Mouse (Mus musculus) CH12.LX (cell line): ENCODE data around the gene Pcyox1. TPM values are rescaled to one million over a fixed set of nuclear protein-coding genes. Genes with fewer than 3 reads are reported as not detected.
A peak's percentile ranks its signal among the peaks of the same experiment; 100 is the strongest.

Experiments
- DNase-seq: peaks from one replicate; pipeline ENCODE4 v3.0.0-alpha.2; 2013; ENCODE audit errors: extremely low read depth
- H3K27ac ChIP-seq: 2 replicates; pipeline ENCODE4 v1.5.1; 2012; ENCODE audit warnings: low read depth, mild to moderate bottlenecking, control low read depth, moderate library complexity; ENCODE audit not compliant: insufficient read depth
- H3K27me3 ChIP-seq: replicated peaks from 2 replicates; pipeline ENCODE3; 2012; ENCODE audit warnings: inconsistent platforms
- H3K36me3 ChIP-seq, 2 experiments: replicated peaks in 1 of 2; 2 replicates each; pipeline versions ENCODE3 to v1.6.1; 2012; ENCODE audit warnings: inconsistent platforms in 1 of 2, low read length in 1 of 2, mild to moderate bottlenecking in 1 of 2, mixed read lengths in 1 of 2, moderate library complexity in 1 of 2; ENCODE audit not compliant: control insufficient read depth in 1 of 2, insufficient read depth in 1 of 2
- H3K4me1 ChIP-seq, 2 experiments: 2 replicates each; pipeline ENCODE4 v1.6.1; 2012; ENCODE audit warnings: inconsistent platforms in 1 of 2, moderate library complexity in 1 of 2; ENCODE audit not compliant: insufficient read depth in 2 of 2, control insufficient read depth in 1 of 2
- H3K4me2 ChIP-seq: 2 replicates; pipeline ENCODE4 v1.6.1; 2012; ENCODE audit warnings: low read depth, mild to moderate bottlenecking, control low read depth; ENCODE audit not compliant: poor library complexity, insufficient read depth, severe bottlenecking
- H3K4me3 ChIP-seq, 3 experiments: fragments of 150-350 bp in 1 of 3; sonication (generic) in 1 of 3; replicated peaks in 1 of 3; 2 replicates each; pipeline versions ENCODE3 to v1.5.1; 2011 to 2012; ENCODE audit warnings: low read depth in 2 of 3, low read length in 2 of 3, mild to moderate bottlenecking in 2 of 3, moderate library complexity in 2 of 3, control low read depth in 1 of 3, improper control_type of control experiment in 1 of 3, inconsistent platforms in 1 of 3, mixed read lengths in 1 of 3; ENCODE audit not compliant: poor library complexity in 1 of 3
- H3K79me2 ChIP-seq: replicated peaks from 2 replicates; pipeline ENCODE4 v1.6.1; 2012; ENCODE audit warnings: mild to moderate bottlenecking, moderate library complexity; ENCODE audit not compliant: control insufficient read depth, poor library complexity, insufficient read depth, severe bottlenecking; ENCODE audit errors: extremely low read depth
- H3K9ac ChIP-seq: 2 replicates; pipeline ENCODE4 v1.6.1; 2012; ENCODE audit warnings: low read depth, mild to moderate bottlenecking, control low read depth, moderate library complexity; ENCODE audit not compliant: insufficient read depth
- H3K9me3 ChIP-seq: replicated peaks from 2 replicates; pipeline ENCODE3; 2012; ENCODE audit warnings: low read length, inconsistent platforms, mixed read lengths
- CHD1 ChIP-seq: IDR thresholded peaks from 2 replicates; pipeline ENCODE4 v1.6.1; 2012; ENCODE audit warnings: low read depth, low read length, improper control_type of control experiment, inconsistent platforms
- CHD2 ChIP-seq: IDR thresholded peaks from 2 replicates; pipeline ENCODE4 v1.6.1; 2011; ENCODE audit warnings: low read length, improper control_type of control experiment
- CTCF ChIP-seq, 2 experiments: IDR thresholded peaks in 1 of 2; conservative IDR thresholded peaks in 1 of 2; 2 replicates each; pipeline ENCODE4 v1.5.1; 2011 to 2012; ENCODE audit warnings: low read depth in 2 of 2, low read length in 2 of 2, improper control_type of control experiment in 1 of 2, inconsistent platforms in 1 of 2, mild to moderate bottlenecking in 1 of 2, moderate library complexity in 1 of 2
- E2F4 ChIP-seq: IDR thresholded peaks from 2 replicates; pipeline ENCODE4 v1.6.1; 2011; ENCODE audit warnings: low read depth, low read length, improper control_type of control experiment; ENCODE audit not compliant: insufficient replicate concordance
- ELF1 ChIP-seq: IDR thresholded peaks from 2 replicates; pipeline ENCODE4 v1.6.1; 2014; ENCODE audit warnings: low read depth, mild to moderate bottlenecking, inconsistent platforms, low read length, improper control_type of control experiment
- EP300 ChIP-seq: IDR thresholded peaks from 2 replicates; pipeline ENCODE4 v1.6.1; 2011; ENCODE audit warnings: low read length, improper control_type of control experiment
- ETS1 ChIP-seq: conservative IDR thresholded peaks from 2 replicates; pipeline ENCODE4 v1.6.1; 2012; ENCODE audit warnings: low read depth, mild to moderate bottlenecking, inconsistent platforms, low read length, improper control_type of control experiment, moderate library complexity
- GABPA ChIP-seq: IDR thresholded peaks from 2 replicates; pipeline ENCODE4 v1.6.1; 2012; ENCODE audit warnings: low read depth, low read length, improper control_type of control experiment, inconsistent platforms; ENCODE audit not compliant: insufficient replicate concordance
- HCFC1 ChIP-seq: IDR thresholded peaks from 2 replicates; pipeline ENCODE4 v1.6.1; 2012; ENCODE audit warnings: low read depth, mild to moderate bottlenecking, inconsistent platforms, low read length, improper control_type of control experiment
- IRF4 ChIP-seq: IDR thresholded peaks from 2 replicates; pipeline ENCODE4 v1.6.1; 2014; ENCODE audit warnings: low read depth, mild to moderate bottlenecking, inconsistent platforms, low read length, improper control_type of control experiment
- JUN ChIP-seq: IDR thresholded peaks from 2 replicates; pipeline ENCODE4 v1.6.1; 2011; ENCODE audit warnings: low read depth, mild to moderate bottlenecking, low read length, improper control_type of control experiment, moderate library complexity; ENCODE audit not compliant: insufficient read depth
- JUND ChIP-seq: conservative IDR thresholded peaks from 2 replicates; pipeline ENCODE4 v1.6.1; 2011; ENCODE audit warnings: low read depth, low read length, improper control_type of control experiment
- KAT2A ChIP-seq: IDR thresholded peaks from 2 replicates; pipeline ENCODE4 v1.6.1; 2012; ENCODE audit warnings: low read length, improper control_type of control experiment, inconsistent platforms; ENCODE audit not compliant: insufficient replicate concordance
- MAFK ChIP-seq: IDR thresholded peaks from 2 replicates; pipeline ENCODE4 v1.6.1; 2011; ENCODE audit warnings: low read length, improper control_type of control experiment; ENCODE audit not compliant: insufficient replicate concordance
- MAZ ChIP-seq: IDR thresholded peaks from 2 replicates; pipeline ENCODE4 v1.6.1; 2012; ENCODE audit warnings: low read depth, mild to moderate bottlenecking, inconsistent platforms, low read length, improper control_type of control experiment, moderate library complexity
- NELFE ChIP-seq: IDR thresholded peaks from 2 replicates; pipeline ENCODE4 v1.6.1; 2011; ENCODE audit warnings: low read depth, low read length, improper control_type of control experiment
- NRF1 ChIP-seq: IDR thresholded peaks from 2 replicates; pipeline ENCODE4 v1.6.1; 2014; ENCODE audit warnings: low read depth, mild to moderate bottlenecking, inconsistent platforms, low read length, improper control_type of control experiment, moderate library complexity
- PAX5 ChIP-seq: IDR thresholded peaks from 2 replicates; pipeline ENCODE4 v1.6.1; 2012; ENCODE audit warnings: low read length, inconsistent platforms, mixed read lengths
- POLR2A ChIP-seq: IDR thresholded peaks from 2 replicates; pipeline ENCODE4 v1.6.1; 2011; ENCODE audit warnings: low read depth, mild to moderate bottlenecking, improper control_type of control experiment, low read length
- POLR2AphosphoS2 ChIP-seq: IDR thresholded peaks from 2 replicates; pipeline ENCODE4 v1.6.1; 2011; ENCODE audit warnings: low read depth, low read length, improper control_type of control experiment
- RCOR1 ChIP-seq: conservative IDR thresholded peaks from 2 replicates; pipeline ENCODE4 v1.6.1; 2012; ENCODE audit warnings: low read depth, mild to moderate bottlenecking, inconsistent platforms, low read length, improper control_type of control experiment
- SIN3A ChIP-seq: IDR thresholded peaks from 2 replicates; pipeline ENCODE4 v1.6.1; 2012; ENCODE audit warnings: low read length, improper control_type of control experiment, inconsistent platforms
- SMC3 ChIP-seq: IDR thresholded peaks from 2 replicates; pipeline ENCODE4 v1.6.1; 2011; ENCODE audit warnings: low read depth, low read length, improper control_type of control experiment
- UBTF ChIP-seq: IDR thresholded peaks from 2 replicates; pipeline ENCODE4 v1.6.1; 2012; ENCODE audit warnings: low read depth, mild to moderate bottlenecking, inconsistent platforms, low read length, improper control_type of control experiment, moderate library complexity
- USF1 ChIP-seq: IDR thresholded peaks from 2 replicates; pipeline ENCODE4 v1.6.1; 2014; ENCODE audit warnings: low read depth, mild to moderate bottlenecking, inconsistent platforms, low read length, improper control_type of control experiment
- USF2 ChIP-seq: conservative IDR thresholded peaks from 2 replicates; pipeline ENCODE4 v1.6.1; 2011; ENCODE audit warnings: low read depth, low read length, improper control_type of control experiment
- ZC3H11A ChIP-seq: IDR thresholded peaks from 2 replicates; pipeline ENCODE4 v1.6.1; 2012; ENCODE audit warnings: low read depth, mild to moderate bottlenecking, inconsistent platforms, low read length, improper control_type of control experiment
- ZMIZ1 ChIP-seq: IDR thresholded peaks from 2 replicates; pipeline ENCODE4 v1.6.1; 2012; ENCODE audit warnings: low read depth, mild to moderate bottlenecking, inconsistent platforms, low read length, improper control_type of control experiment
- ZNF384 ChIP-seq: IDR thresholded peaks from 2 replicates; pipeline ENCODE4 v1.6.1; 2012; ENCODE audit warnings: low read depth, low read length, improper control_type of control experiment, inconsistent platforms
- dilution Hi-C: fragments of 300-500 bp; cut with MboI; formaldehyde crosslinking; loops from 2 replicates; pipeline ENCODE4 v1.14.3; 2020; ENCODE audit warnings: low sequenced_read_pairs; ENCODE audit not compliant: extremely low pct_unique_long_range_greater_than_20kb, extremely low pct_ligation_motif_present
- in situ Hi-C: fragments of 300-500 bp; cut with MboI; formaldehyde crosslinking; loops from 3 replicates; pipeline ENCODE4 v1.14.3; 2019; ENCODE audit warnings: low sequenced_read_pairs, low pct_ligation_motif_present, low pct_unique_long_range_greater_than_20kb, mixed read lengths
- polyA plus RNA-seq: library from polyadenylated mRNA; unstranded; fragments of >175 nt; gene quantifications from 2 replicates; pipeline ENCODE4 v1.2.1, GENCODE M21; 2012; ENCODE audit warnings: low read depth; ENCODE audit not compliant: insufficient read length
- total RNA-seq, 2 experiments: library from RNA; depleted of rRNA; stranded (reverse); fragments of 300-350 nt in 1 of 2; fragments of >200 nt in 1 of 2; gene quantifications; 2 replicates each; pipeline ENCODE4 v1.2.3; 2012 to 2014

The Pcyox1 gene
- total and polyA plus RNA-seq, 3 experiments = 8.7 to 12.9 (median 12.8) TPM

DNA sequence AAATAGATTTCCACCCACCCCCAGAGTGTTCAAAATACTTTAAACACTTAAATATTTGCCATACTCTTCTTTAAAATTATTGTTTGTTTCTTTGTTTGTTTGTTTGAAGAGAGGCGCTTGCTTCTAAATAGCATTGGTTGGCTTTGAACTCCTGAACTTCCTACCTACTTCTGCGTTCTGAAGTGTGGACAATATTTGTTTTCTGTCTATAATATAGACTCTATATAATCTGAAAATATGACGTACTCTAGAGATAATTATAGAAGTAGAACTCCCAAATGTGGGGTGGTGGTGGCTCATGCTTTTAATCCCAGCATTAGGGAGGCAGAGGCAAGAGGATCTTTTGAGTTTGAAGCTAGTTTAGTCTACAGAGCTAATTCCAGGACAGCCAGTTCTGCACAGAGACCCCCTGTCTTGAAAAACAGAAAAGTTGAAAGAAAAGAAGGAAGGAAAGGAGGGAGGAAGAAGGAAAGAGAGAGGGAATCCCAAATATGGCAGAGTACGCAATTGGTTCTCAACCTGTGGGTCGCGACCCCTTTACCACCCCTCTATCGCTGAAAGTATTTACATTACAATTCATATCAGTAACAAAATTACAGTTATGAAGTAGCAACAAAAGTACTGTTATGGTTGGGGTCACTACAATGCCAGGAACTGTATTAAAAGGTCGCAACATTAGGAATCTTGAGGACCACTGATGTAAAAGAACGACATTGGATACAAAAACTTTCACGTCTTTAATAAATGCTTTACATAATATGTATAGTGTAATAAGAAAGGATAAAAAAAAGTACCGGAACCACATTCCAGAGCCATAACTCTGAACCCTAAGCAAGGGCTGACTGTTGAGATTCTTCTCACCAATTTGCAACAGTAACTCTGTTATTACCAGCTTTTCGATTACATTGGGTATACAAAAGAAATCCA lies 6.0 kb upstream of the Pcyox1 start:
- TF ChIP-seq CHD2 (peak; percentile 96), NELFE (no peak), JUND (no peak), GABPA (no peak), ZNF384 (0 out of 2 replicates have a peak, but pooled peaks have one; percentile 12)
- TF ChIP-seq, all 38 proteins: peak for 2
- dilution Hi-C loops (no loop called here), in situ Hi-C loops (loop anchor here (5.0 kb wide), 1 partner anchor 36 kb away; the partner anchor contains the start of gene Fam136a)
- Histone ChIP-seq H3K4me1 (peaks cover 2 to 24% of the 10 kb centered on the region in 2 experiments; a peak in 3 of 4 replicates), H3K4me2 (peak overlapping the region; percentile 84), H3K9ac (peak overlapping the region; percentile 76), H3K27me3 (peaks cover 8% of the 10 kb centered on the region), H3K36me3 (peaks cover 0 to 10% of the 10 kb centered on the region in 2 experiments), H3K79me2 (peaks cover 27% of the 10 kb centered on the region), H3K9me3 (no peaks in the 10 kb centered on the region), H3K4me3 (peak overlapping the region; percentile 54 to 96 (median 94)), H3K27ac (no peak overlapping the region)
- DNase-seq = no peak

DNA sequence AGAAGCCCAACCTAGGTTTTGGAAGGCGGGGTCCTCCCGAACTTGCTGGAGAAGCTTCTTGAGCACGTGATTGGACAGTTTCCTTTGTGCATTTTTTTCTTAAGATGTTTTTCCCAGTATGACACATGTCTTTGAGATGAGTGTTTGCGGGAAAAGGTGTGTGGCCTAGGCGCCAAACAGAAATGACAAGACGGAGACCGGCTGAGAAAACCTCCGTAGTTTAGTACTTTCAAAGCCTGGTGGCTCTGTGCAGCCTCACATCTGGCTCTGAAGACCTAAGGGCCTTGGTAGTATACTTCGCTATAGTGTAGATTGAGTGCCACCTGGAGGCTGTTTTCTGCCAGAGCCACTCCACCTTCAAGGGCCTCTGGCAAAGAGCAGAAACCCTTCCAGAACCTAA lies 4.0 kb upstream of the Pcyox1 start:
- H3K79me2 ChIP-seq = peaks cover 12% of the 10 kb centered on the region
- H3K4me2 ChIP-seq = peak overlapping the region; percentile 79
- in situ Hi-C loops = loop anchor here (5.0 kb wide), 1 partner anchor 34 kb away; the partner anchor contains the start of gene Fam136a
- H3K9ac ChIP-seq = no peak overlapping the region
- peak; percentile 85 for DNase-seq
- dilution Hi-C loops = no loop called here
- no peaks in the 10 kb centered on the region for H3K9me3 ChIP-seq
- H3K4me3 ChIP-seq = peak overlapping the region in 1 of 3 experiments; percentile 19
- H3K27me3 ChIP-seq = peaks cover 8% of the 10 kb centered on the region
- H3K4me1 ChIP-seq = peaks cover 3 to 23% of the 10 kb centered on the region in 2 experiments; a peak in 3 of 4 replicates
- no peak overlapping the region for H3K27ac ChIP-seq
- no peaks in the 10 kb centered on the region for H3K36me3 ChIP-seq
- TF ChIP-seq ZC3H11A (peak; percentile 41), CHD2 (0 out of 2 replicates have a peak, but pooled peaks have one; percentile 38), SIN3A (peak; percentile 82), ZMIZ1 (no peak), MAFK (0 out of 2 replicates have a peak, but pooled peaks have one; percentile 10), ELF1 (peak; percentile 39; the same call in 1 of the 2 replicates), RCOR1 (no peak), SMC3 (peak; percentile 84), NELFE (peak; percentile 46; the same call in 1 of the 2 replicates), E2F4 (0 out of 2 replicates have a peak, but pooled peaks have one; percentile 52), ETS1 (no peak), USF1 (peak; percentile 20; the same call in 1 of the 2 replicates), CTCF (conservative IDR thresholded peaks at IDR 0.05 in 1 of 2, IDR thresholded peaks at IDR 0.05 in 1 of 2; ENCODE audit: low read depth in 2 of 2, low read length in 2 of 2) (peak; percentile 41 to 97), NRF1 (peak; percentile 54), MAZ (peak; percentile 77), POLR2A (no peak), UBTF (no peak; the same call in 1 of the 2 replicates), KAT2A (no peak), GABPA (no peak), EP300 (no peak), USF2 (peak; percentile 34; the same call in 1 of the 2 replicates), CHD1 (0 out of 2 replicates have a peak, but pooled peaks have one; percentile 49), POLR2AphosphoS2 (no peak), PAX5 (no peak), IRF4 (peak; percentile 63), JUN (no peak; the same call in none of the 2 replicates), HCFC1 (peak; percentile 45; the same call in 1 of the 2 replicates)
